Mouse (Mus musculus) heart, adult 2 months (tissue): ENCODE results near the gene Ppp2r3d. TPM values are rescaled to one million over a fixed set of nuclear protein-coding genes. Genes with fewer than 3 reads are reported as not detected.
A peak's percentile ranks its signal among the peaks of the same experiment; 100 is the strongest.
"Not testable (repeated sequence)": the region's sequence is repeated elsewhere in the genome, so short reads cannot be mapped to it uniquely, and the experiment has no call there.

ENCODE experiments used
- DNase-seq, 2 experiments: peaks; one replicate each; pipeline ENCODE4 v3.0.0; 2021
- H3K27ac ChIP-seq: fragments of 200-600 bp; 2 replicates; pipeline ENCODE4 v1.8.1; 2022
- H3K27me3 ChIP-seq: fragments of 200-500 bp; 2 replicates; pipeline ENCODE4 v1.6.1; 2012; ENCODE audit warnings: mild to moderate bottlenecking, low read length, inconsistent platforms, mixed read lengths; ENCODE audit not compliant: control insufficient read depth, insufficient read depth
- H3K36me3 ChIP-seq: fragments of 200-500 bp; 2 replicates; pipeline ENCODE4 v1.6.1; 2012; ENCODE audit warnings: low read length, inconsistent platforms; ENCODE audit not compliant: control insufficient read depth, insufficient read depth
- H3K4me1 ChIP-seq: fragments of 200-500 bp; 2 replicates; pipeline ENCODE4 v1.6.1; 2011; ENCODE audit warnings: low read length; ENCODE audit not compliant: control insufficient read depth, insufficient read depth
- H3K4me3 ChIP-seq: fragments of 200-600 bp; 2 replicates; pipeline ENCODE4 v1.8.1; 2022
- H3K79me2 ChIP-seq: fragments of 200-500 bp; replicated peaks from 2 replicates; pipeline ENCODE4 v1.6.1; 2012; ENCODE audit warnings: mild to moderate bottlenecking, inconsistent platforms, low read length, moderate library complexity, mixed read lengths; ENCODE audit not compliant: control insufficient read depth, insufficient read depth
- H3K9ac ChIP-seq: fragments of 200-500 bp; 2 replicates; pipeline ENCODE4 v1.6.1; 2012; ENCODE audit warnings: low read depth, mild to moderate bottlenecking, control low read depth, inconsistent platforms, low read length, mixed read lengths
- CTCF ChIP-seq: fragments of 200-600 bp; IDR thresholded peaks from 2 replicates; pipeline ENCODE4 v1.8.1; 2022; ENCODE audit warnings: antibody characterized with exemption, mild to moderate bottlenecking, moderate library complexity
- EP300 ChIP-seq: fragments of 200-500 bp; IDR thresholded peaks from 2 replicates; pipeline ENCODE4 v1.6.1; 2011; ENCODE audit warnings: low read depth, low read length, control low read depth; ENCODE audit not compliant: insufficient read depth
- POLR2A ChIP-seq: fragments of 200-500 bp; IDR thresholded peaks from 2 replicates; pipeline ENCODE4 v1.6.1; 2011; ENCODE audit warnings: mild to moderate bottlenecking, low read depth, low read length, control low read depth; ENCODE audit not compliant: insufficient read depth
- WGBS: fragments of 180-500 bp; shearing (Covaris S2); methylation state at CpG from one replicate; pipeline ENCODE4 v1.1.7; 2018; 5-methylcytosine and 5-hydroxymethylcytosine counted together
- intact Hi-C: fragments of 180-260 bp; cut with DNase I; formaldehyde crosslinking; loops from one replicate; pipeline ENCODE4 v1.15.1; 2025
- long read RNA-seq: library from polyadenylated mRNA; stranded (forward); transcript quantifications from one replicate; pipeline ENCODE4 v2.0.0, GENCODE M21; 2021
- polyA plus RNA-seq: library from polyadenylated mRNA; depleted of rRNA; stranded (reverse); fragments of >200 nt; gene quantifications from 2 replicates; pipeline ENCODE4 v1.2.3, GENCODE M21; 2012; rRNA removed
- total RNA-seq, 2 experiments: library from RNA; stranded (reverse); gene quantifications; 2 replicates each; pipeline ENCODE4 v1.2.3; 2021

Ppp2r3d gene
- total RNA-seq (10 to 100 TPM; 78.8 to 90.7 TPM), polyA plus RNA-seq (117 and 142 TPM in 2 replicates)
- long read RNA-seq, partial matches to known transcripts: 0 of 1 reads
- long read RNA-seq, other reads (novel, unspliced or antisense): 0 of 1 reads

GRCm38 (mm10) chr9:124476096-124476902 lies at the start of gene Ppp2r3d:
Gene Ppp2r3d (minus strand): TSS chr9:124476898.
- Histone ChIP-seq H3K4me3 (no peak within 1 kb of the TSS), H3K36me3 (no peaks in the 10 kb centered on the region), H3K9ac (no peak within 1 kb of the TSS), H3K79me2 (no peaks in the 10 kb centered on the region), H3K4me1 (peaks cover 6% of the 10 kb centered on the region; the same call in 1 of the 2 replicates), H3K27ac (peak within 1 kb of the TSS; percentile 73), H3K27me3 (no peaks in the 10 kb centered on the region)
- TF ChIP-seq EP300 (no peak), CTCF (no peak), POLR2A (no peak)
- no peak for DNase-seq
- intact Hi-C loops: no loop called here
- WGBS: 95% methylated on average over 22 of the region's 22 CpGs

GRCm38 (mm10) chr9:124493693-124494092 lies 17.0 kb upstream of the Ppp2r3d start, which contains the start of gene Gm21836:
Gene Gm21836 (minus strand): TSS chr9:124493793.
- H3K36me3 ChIP-seq, DNase-seq, H3K27me3 ChIP-seq, H3K27ac ChIP-seq, H3K9ac ChIP-seq, intact Hi-C loops, H3K79me2 ChIP-seq, H3K4me3 ChIP-seq, H3K4me1 ChIP-seq: not testable (repeated sequence)
- WGBS: 87% methylated on average over 2 of the region's 2 CpGs

- H3K9ac ChIP-seq, H3K4me3 ChIP-seq, H3K27me3 ChIP-seq, intact Hi-C loops, H3K79me2 ChIP-seq, H3K27ac ChIP-seq, H3K36me3 ChIP-seq, DNase-seq, H3K4me1 ChIP-seq: not testable (repeated sequence)
- 36% methylated on average over 13 of the region's 15 CpGs for WGBS
Measured at GRCm38 (mm10) chr9:124480361-124480980, 3.8 kb upstream of the Ppp2r3d start.

- no peaks in the 10 kb centered on the region for H3K27me3 ChIP-seq
- H3K4me3 ChIP-seq: no peak overlapping the region
- H3K9ac ChIP-seq: no peak overlapping the region
- 12% methylated on average over 3 of the region's 3 CpGs for WGBS
- peak overlapping the region; percentile 73 for H3K27ac ChIP-seq
- intact Hi-C loops: no loop called here
- peaks cover 6% of the 10 kb centered on the region; the same call in 1 of the 2 replicates for H3K4me1 ChIP-seq
- peak; percentile 38 to 70 for DNase-seq
- H3K36me3 ChIP-seq: no peaks in the 10 kb centered on the region
- no peaks in the 10 kb centered on the region for H3K79me2 ChIP-seq
- TF ChIP-seq POLR2A (0 out of 2 replicates have a peak, but pooled peaks have one; percentile 14), EP300 (no peak)
Measured at GRCm38 (mm10) chr9:124478081-124478480, 1.4 kb upstream of the Ppp2r3d start.

GRCm38 (mm10) chr9:124475689-124476088 lies 1.0 kb downstream of the Ppp2r3d start:
- no peak overlapping the region for H3K27ac ChIP-seq
- no peak for TF ChIP-seq EP300
- no peak for TF ChIP-seq POLR2A
- TF ChIP-seq CTCF: no peak
- H3K4me1 ChIP-seq: peaks cover 6% of the 10 kb centered on the region; the same call in 1 of the 2 replicates
- H3K79me2 ChIP-seq: no peaks in the 10 kb centered on the region
- DNase-seq: no peak
- H3K27me3 ChIP-seq: no peaks in the 10 kb centered on the region
- no peak overlapping the region for H3K9ac ChIP-seq
- no peak overlapping the region for H3K4me3 ChIP-seq
- 85% methylated on average over 15 of the region's 15 CpGs for WGBS
- H3K36me3 ChIP-seq: no peaks in the 10 kb centered on the region
- intact Hi-C loops: no loop called here

- TF ChIP-seq EP300: 0 out of 2 replicates have a peak, but pooled peaks have one; percentile 54
- TF ChIP-seq POLR2A: no peak
- TF ChIP-seq CTCF: peak; percentile 95
- DNase-seq: peak; percentile 61 to 77
- Histone ChIP-seq H3K27me3 (no peaks in the 10 kb centered on the region), H3K4me3 (no peak overlapping the region), H3K79me2 (no peaks in the 10 kb centered on the region), H3K9ac (no peak overlapping the region), H3K4me1 (no peaks in the 10 kb centered on the region), H3K27ac (no peak overlapping the region), H3K36me3 (no peaks in the 10 kb centered on the region)
- WGBS: 3% methylated on average over 1 of the region's 1 CpGs
- intact Hi-C loops: no loop called here
Measured at GRCm38 (mm10) chr9:124456572-124456971, 20.1 kb downstream of the Ppp2r3d start.
